Comparison of ENCODE assay signal across 8 mouse cellular contexts in the genomic region with DNA sequence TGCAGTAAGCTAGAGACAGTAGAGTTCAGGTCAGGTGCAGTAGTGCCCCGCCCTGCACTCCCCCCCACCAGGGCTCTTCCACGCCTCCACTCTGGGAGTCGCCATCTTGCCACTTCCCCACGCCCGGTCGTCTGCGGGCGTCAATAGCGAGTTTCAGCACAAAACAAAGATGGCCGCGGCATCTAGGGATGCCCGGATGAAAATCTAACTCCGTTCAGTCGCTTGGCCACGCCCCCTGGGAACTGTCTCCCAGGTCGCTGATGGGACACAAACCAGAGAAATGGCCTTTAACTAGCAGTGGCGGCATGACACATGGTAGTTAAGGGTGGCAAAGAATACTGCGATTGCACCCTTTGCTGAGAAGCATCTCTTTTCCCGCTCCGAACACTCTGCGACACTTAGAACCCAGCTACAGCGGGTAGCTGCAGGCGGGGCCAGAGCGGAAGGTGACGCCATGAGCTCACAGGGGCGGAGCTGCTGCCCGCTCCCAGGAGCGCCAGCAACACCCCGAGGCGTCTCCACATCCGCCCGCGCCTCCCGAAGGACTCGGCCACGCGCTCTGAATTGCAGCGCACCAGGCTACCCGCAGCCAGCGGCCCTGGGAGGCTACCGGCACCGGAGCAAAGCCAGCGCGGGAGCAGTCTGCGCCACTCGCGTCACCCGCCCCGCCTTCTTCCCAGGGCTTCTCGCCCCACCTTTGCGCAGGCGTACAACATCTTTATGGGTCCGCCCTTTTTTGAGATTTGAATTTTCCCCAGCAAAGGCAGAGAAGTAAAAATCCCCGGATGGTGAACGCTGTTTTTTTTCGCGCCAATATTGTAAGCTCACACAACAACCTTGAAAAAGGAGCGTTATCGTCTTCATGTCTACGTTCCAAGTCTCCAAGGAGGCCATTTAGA. TPM values are rescaled to one million over a fixed set of nuclear protein-coding genes. Genes with fewer than 3 reads are reported as not detected.
DNase-seq lines count a peak whose midpoint lies in the region; ATAC-seq and TF ChIP-seq lines count a peak whose summit lies in the region.

No protein-coding gene starts in this region.

- H3K9me3 ChIP-seq in hindbrain, postnatal 0 days (ENCODE audit: low read length) = no peaks in the 10 kb centered on the region
- H3K9me3 ChIP-seq in megakaryocyte, embryonic 14.5 days = peaks cover 21% of the 10 kb centered on the region

- H3K27me3 ChIP-seq in hindbrain, postnatal 0 days (ENCODE audit: insufficient read depth, low read length) = no peaks in the 10 kb centered on the region
- H3K27me3 ChIP-seq in megakaryocyte, embryonic 14.5 days (replicated peaks) = peaks cover 22% of the 10 kb centered on the region

- peak; percentile 67 for DNase-seq in WW6 (ENCODE audit: low read depth, low spot score)
- DNase-seq in cerebellum, postnatal 4 days (ENCODE audit: low spot score in 2 of 2) = peak; percentile 63 to 77
- DNase-seq in gastrocnemius, adult 2 months = peak; percentile 90
- DNase-seq in hindbrain, postnatal 0 days (ENCODE audit: low spot score) = peak; percentile 94
- DNase-seq in left cerebral cortex, adult 8-10 months (ENCODE audit: low spot score in 2 of 2) = peak; percentile 81 to 90
- peak; percentile 93 for DNase-seq in right cerebral cortex, postnatal 10 days (ENCODE audit: low spot score in 2 of 2)
- DNase-seq in urinary bladder, postnatal 25 days (ENCODE audit: low spot score) = peak; percentile 75

- ATAC-seq in hindbrain, postnatal 0 days = peak; percentile 92

- peak overlapping the region; percentile 67 for H3K4me2 ChIP-seq in hindbrain, postnatal 0 days (ENCODE audit: low read depth, low read length)

- TF ChIP-seq CTCF in gastrocnemius, adult 2 months (IDR thresholded peaks at IDR 0.05) = no peak
- no peak for TF ChIP-seq CTCF in hindbrain, postnatal 0 days (IDR thresholded peaks at IDR 0.05; ENCODE audit: low read depth)

- intact Hi-C loops in gastrocnemius, adult 2 months (cut with DNase I) = loop anchor here (5.0 to 10.0 kb wide), 2 partner anchors 277 to 445 kb away; partner anchors contain the start of gene Flna

- peak overlapping the region; percentile 90 for H3K4me3 ChIP-seq in gastrocnemius, adult 2 months
- H3K4me3 ChIP-seq in hindbrain, postnatal 0 days (ENCODE audit: low read length) = peak overlapping the region; percentile 62
- peak overlapping the region; percentile 95 for H3K4me3 ChIP-seq in megakaryocyte, embryonic 14.5 days (replicated peaks)

- peak overlapping the region; percentile 70 for H3K9ac ChIP-seq in hindbrain, postnatal 0 days (replicated peaks; ENCODE audit: low read length)

- 25% methylated on average over 52 of the region's 60 CpGs for WGBS in hindbrain, postnatal 0 days

- peak overlapping the region; percentile 95 for H3K27ac ChIP-seq in gastrocnemius, adult 2 months
- H3K27ac ChIP-seq in hindbrain, postnatal 0 days = peak overlapping the region; percentile 97

- H3K36me3 ChIP-seq in hindbrain, postnatal 0 days (ENCODE audit: insufficient read depth, low read length) = no peaks in the 10 kb centered on the region
- H3K36me3 ChIP-seq in megakaryocyte, embryonic 14.5 days (replicated peaks; ENCODE audit: low read length) = no peaks in the 10 kb centered on the region

- no peaks in the 10 kb centered on the region for H3K4me1 ChIP-seq in hindbrain, postnatal 0 days (ENCODE audit: insufficient read depth, low read length)
- H3K4me1 ChIP-seq in megakaryocyte, embryonic 14.5 days = peaks cover 58% of the 10 kb centered on the region

RNA-seq across cellular contexts. Expression of gene Hcfc1, which starts 1.3 kb away (rescaled TPM):
- 10 to 100 TPM; 35.5 to 36.0 TPM for total RNA-seq in gastrocnemius, adult 2 months (2021)
- total RNA-seq in hindbrain, postnatal 0 days (2014; rRNA removed) = 114 and 133 TPM in 2 replicates
- polyA plus RNA-seq in hindbrain, postnatal 0 days (2015; fragmentation: Nextera tagmentation; extraction: Ambion mirVana) = 27.3 and 34.9 TPM in 2 replicates
- 10 to 100 TPM; 67.9 to 78.7 (median 72.5) TPM for total RNA-seq in left cerebral cortex, adult 8-10 months (2022)
- polyA plus RNA-seq in megakaryocyte, embryonic 14.5 days (2012; ENCODE audit: insufficient read depth, low replicate concordance) = 58.4 and 162 TPM in 2 replicates

RNA-seq across cellular contexts. Expression of gene Renbp, which starts 36.8 kb away (rescaled TPM):
- total RNA-seq in gastrocnemius, adult 2 months (2021) = 1 to 10 TPM; 1.4 to 1.7 TPM
- 5.5 and 6.3 TPM in 2 replicates for total RNA-seq in hindbrain, postnatal 0 days (2014; rRNA removed)
- polyA plus RNA-seq in hindbrain, postnatal 0 days (2015; fragmentation: Nextera tagmentation; extraction: Ambion mirVana) = 15.2 and 16.5 TPM in 2 replicates
- 10 to 100 TPM in 1 of 4 experiments, 1 to 10 TPM in 3; 5.3 to 15.8 (median 7.5) TPM for total RNA-seq in left cerebral cortex, adult 8-10 months (2022)
- 31.2 and 114 TPM in 2 replicates for polyA plus RNA-seq in megakaryocyte, embryonic 14.5 days (2012; ENCODE audit: insufficient read depth, low replicate concordance)

RNA-seq across cellular contexts. Expression of gene Naa10, which starts 45.7 kb away (rescaled TPM):
- 10 to 100 TPM; 51.2 to 63.4 TPM for total RNA-seq in gastrocnemius, adult 2 months (2021)
- 70.7 and 79.2 TPM in 2 replicates for total RNA-seq in hindbrain, postnatal 0 days (2014; rRNA removed)
- 102 and 104 TPM in 2 replicates for polyA plus RNA-seq in hindbrain, postnatal 0 days (2015; fragmentation: Nextera tagmentation; extraction: Ambion mirVana)
- 10 to 100 TPM; 47.7 to 62.7 (median 57.0) TPM for total RNA-seq in left cerebral cortex, adult 8-10 months (2022)
- polyA plus RNA-seq in megakaryocyte, embryonic 14.5 days (2012; ENCODE audit: insufficient read depth, low replicate concordance) = 58.9 and 174 TPM in 2 replicates

RNA-seq across cellular contexts. Expression of gene Arhgap4, which starts 45.8 kb away (rescaled TPM):
- total RNA-seq in gastrocnemius, adult 2 months (2021) = under 1 TPM; 0.59 to 0.89 TPM
- 7.0 and 7.1 TPM in 2 replicates for total RNA-seq in hindbrain, postnatal 0 days (2014; rRNA removed)
- polyA plus RNA-seq in hindbrain, postnatal 0 days (2015; fragmentation: Nextera tagmentation; extraction: Ambion mirVana) = 1.6 and 1.7 TPM in 2 replicates
- total RNA-seq in left cerebral cortex, adult 8-10 months (2022) = 1 to 10 TPM; 4.3 to 5.1 (median 4.7) TPM
- polyA plus RNA-seq in megakaryocyte, embryonic 14.5 days (2012; ENCODE audit: insufficient read depth, low replicate concordance) = 6.6 and 13.3 TPM in 2 replicates

RNA-seq across cellular contexts. Expression of gene Irak1, which starts 56.3 kb away (rescaled TPM):
- 10 to 100 TPM; 35.1 to 40.5 TPM for total RNA-seq in gastrocnemius, adult 2 months (2021)
- total RNA-seq in hindbrain, postnatal 0 days (2014; rRNA removed) = 57.6 and 71.0 TPM in 2 replicates
- polyA plus RNA-seq in hindbrain, postnatal 0 days (2015; fragmentation: Nextera tagmentation; extraction: Ambion mirVana) = 38.7 and 39.2 TPM in 2 replicates
- total RNA-seq in left cerebral cortex, adult 8-10 months (2022) = 10 to 100 TPM; 54.0 to 61.3 (median 54.2) TPM
- 134 and 271 TPM in 2 replicates for polyA plus RNA-seq in megakaryocyte, embryonic 14.5 days (2012; ENCODE audit: insufficient read depth, low replicate concordance)

Comparison
In these comparisons a context has a peak if more than half of its experiments do, and no peak if none do; other contexts are left out.
1. Peak in every context shown above with its lines: DNase-seq, ATAC-seq, H3K4me3 ChIP-seq and H3K27ac ChIP-seq.